Mouse (Mus musculus) lung, postnatal 0 days (tissue): ENCODE measurements around the gene Runx2. TPM values are rescaled to one million over a fixed set of nuclear protein-coding genes. Genes with fewer than 3 reads are reported as not detected.
A peak's percentile ranks its signal among the peaks of the same experiment; 100 is the strongest.

Experiments
- ATAC-seq: fragments of 200-750 bp; cut with Nextera tagmentation; 2 replicates; pipeline ENCODE4 v1.8.0; 2017; ENCODE audit warnings: moderate library complexity
- DNase-seq: peaks from one replicate; pipeline ENCODE4 v3.0.0-alpha.2; 2016; ENCODE audit warnings: low spot score
- H3K27ac ChIP-seq: fragments of 300-500 bp; sonication (generic); 2 replicates; pipeline ENCODE4 v1.5.1; 2014; ENCODE audit warnings: antibody characterized with exemption, mild to moderate bottlenecking, low read length, mixed read lengths
- H3K27me3 ChIP-seq: fragments of 300-500 bp; sonication (generic); replicated peaks from 2 replicates; pipeline ENCODE4 v1.6.1; 2014; ENCODE audit warnings: low read length, mixed read lengths; ENCODE audit not compliant: insufficient read depth
- H3K36me3 ChIP-seq: fragments of 300-500 bp; sonication (generic); 2 replicates; pipeline ENCODE4 v1.6.1; 2014; ENCODE audit warnings: low read length, mixed read lengths; ENCODE audit not compliant: insufficient read depth
- H3K4me1 ChIP-seq: fragments of 300-500 bp; sonication (generic); 2 replicates; pipeline ENCODE4 v1.6.1; 2014; ENCODE audit warnings: antibody characterized with exemption, low read depth, low read length, mixed read lengths; ENCODE audit not compliant: insufficient read depth
- H3K4me2 ChIP-seq: fragments of 300-500 bp; sonication (generic); replicated peaks from 2 replicates; pipeline ENCODE4 v1.6.1; 2014; ENCODE audit warnings: low read depth, mild to moderate bottlenecking, low read length, moderate library complexity, mixed read lengths
- H3K4me3 ChIP-seq: fragments of 300-500 bp; sonication (generic); 2 replicates; pipeline ENCODE4 v1.5.1; 2014; ENCODE audit warnings: low read depth, low read length
- H3K9ac ChIP-seq: fragments of 300-500 bp; sonication (generic); replicated peaks from 2 replicates; pipeline ENCODE4 v1.6.1; 2014; ENCODE audit warnings: low read depth, mild to moderate bottlenecking
- H3K9me3 ChIP-seq: fragments of 300-500 bp; sonication (generic); 2 replicates; pipeline ENCODE4 v1.6.1; 2016; ENCODE audit warnings: low read length, mixed read lengths
- CTCF ChIP-seq: IDR thresholded peaks from 2 replicates; pipeline ENCODE4 v1.5.1; 2016; ENCODE audit warnings: antibody characterized with exemption, mild to moderate bottlenecking
- EP300 ChIP-seq: IDR thresholded peaks from 2 replicates; pipeline ENCODE4 v1.6.1; 2016; ENCODE audit warnings: antibody characterized with exemption, mild to moderate bottlenecking, control low read depth
- WGBS: fragments of 180-500 bp; shearing (Covaris S2); extraction: QIAGEN DNeasy Blood & Tissue Kit; methylation state at CpG from one replicate; pipeline ENCODE4 v1.1.7; 2014; 5-methylcytosine and 5-hydroxymethylcytosine counted together
- polyA plus RNA-seq: library from polyadenylated mRNA; unstranded; fragments of >200 nt; fragmentation: Nextera tagmentation; extraction: Ambion mirVana; gene quantifications from 2 replicates; pipeline ENCODE4 v1.2.1, GENCODE M21; 2015

The Runx2 gene
- polyA plus RNA-seq, 1 experiment from 2014 or later = 1.1 TPM

DNA sequence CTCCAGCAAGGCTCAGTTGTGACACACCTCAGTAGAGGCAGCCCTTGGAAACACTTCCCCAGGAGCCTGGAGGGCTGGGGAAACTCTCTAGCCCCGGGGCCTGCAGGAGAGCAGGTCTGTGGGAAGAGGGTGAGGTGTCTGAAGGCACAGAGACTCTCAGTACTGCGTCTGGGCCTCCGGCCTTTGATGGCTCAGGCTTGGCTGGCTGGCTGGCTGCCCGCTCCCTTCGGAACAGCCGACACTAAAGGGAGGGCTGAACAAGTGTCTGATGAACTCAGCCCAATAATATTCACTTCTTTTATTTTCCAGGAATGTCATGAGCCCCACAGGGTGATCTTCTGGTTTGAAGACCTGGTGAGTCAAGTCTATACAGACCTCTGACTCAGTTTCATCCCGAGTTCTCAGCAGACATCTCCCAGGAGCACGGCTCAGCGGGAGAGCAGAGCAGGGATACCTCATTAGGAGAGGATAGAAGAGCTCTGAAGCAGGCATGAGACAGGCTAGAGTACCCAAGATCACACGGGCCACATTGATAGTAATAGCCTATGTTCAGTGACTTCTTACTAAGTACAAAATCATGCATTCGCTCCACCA lies 314.2 kb downstream of the Runx2 start:
- Histone ChIP-seq H3K27me3 (no peaks in the 10 kb centered on the region), H3K36me3 (no peaks in the 10 kb centered on the region), H3K9ac (no peak overlapping the region), H3K27ac (no peak overlapping the region), H3K4me1 (no peaks in the 10 kb centered on the region), H3K4me3 (no peak overlapping the region), H3K9me3 (no peaks in the 10 kb centered on the region), H3K4me2 (no peak overlapping the region)
- ATAC-seq (0 out of 2 replicates have a peak, but pooled peaks have one; percentile 14), DNase-seq (no peak)
- WGBS = 65% methylated on average over 11 of the region's 11 CpGs
- TF ChIP-seq CTCF (no peak), EP300 (no peak)

GRCm38 (mm10) chr17:44490164-44490794 lies 324.3 kb downstream of the Runx2 start:
- no peak for ATAC-seq
- H3K4me1 ChIP-seq = no peaks in the 10 kb centered on the region
- TF ChIP-seq CTCF (no peak), EP300 (no peak)
- H3K27ac ChIP-seq = no peak overlapping the region
- no peak overlapping the region for H3K4me3 ChIP-seq
- 23% methylated on average over 11 of the region's 11 CpGs for WGBS
- H3K9me3 ChIP-seq = no peaks in the 10 kb centered on the region
- no peak overlapping the region for H3K4me2 ChIP-seq
- H3K9ac ChIP-seq = no peak overlapping the region
- H3K27me3 ChIP-seq = no peaks in the 10 kb centered on the region
- no peak for DNase-seq
- H3K36me3 ChIP-seq = no peaks in the 10 kb centered on the region

DNA sequence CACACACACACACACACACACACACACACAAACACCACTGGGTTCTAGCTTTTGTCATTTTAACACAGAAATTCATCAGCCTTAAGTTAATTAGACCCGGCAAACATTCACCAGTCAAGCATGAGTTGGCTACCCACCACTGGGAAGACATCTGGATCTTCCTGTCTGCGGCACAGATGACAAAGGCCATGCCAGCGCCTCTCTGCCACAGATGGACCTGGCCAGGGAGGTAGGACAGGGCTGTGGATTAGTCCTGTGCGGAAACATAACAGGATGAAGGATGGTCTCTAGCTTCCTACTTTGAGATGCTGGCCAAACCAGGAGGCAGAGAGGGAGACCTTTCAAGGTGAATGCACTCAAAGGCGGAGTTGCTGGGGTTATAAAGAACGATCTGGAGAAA lies 325.3 kb downstream of the Runx2 start:
- Histone ChIP-seq H3K36me3 (no peaks in the 10 kb centered on the region), H3K4me1 (no peaks in the 10 kb centered on the region), H3K27ac (no peak overlapping the region), H3K9ac (no peak overlapping the region), H3K27me3 (no peaks in the 10 kb centered on the region), H3K4me2 (no peak overlapping the region), H3K9me3 (no peaks in the 10 kb centered on the region), H3K4me3 (no peak overlapping the region)
- no peak for DNase-seq
- 78% methylated on average over 6 of the region's 6 CpGs for WGBS
- no peak for ATAC-seq
- TF ChIP-seq EP300 (no peak), CTCF (no peak)

- DNase-seq = no peak
- 84% methylated on average over 10 of the region's 10 CpGs for WGBS
- H3K9me3 ChIP-seq = no peaks in the 10 kb centered on the region
- no peaks in the 10 kb centered on the region for H3K4me1 ChIP-seq
- H3K4me3 ChIP-seq = no peak overlapping the region
- no peaks in the 10 kb centered on the region for H3K36me3 ChIP-seq
- H3K27ac ChIP-seq = no peak overlapping the region
- TF ChIP-seq EP300 (no peak), CTCF (no peak)
- no peak for ATAC-seq
- no peak overlapping the region for H3K4me2 ChIP-seq
- H3K9ac ChIP-seq = no peak overlapping the region
- H3K27me3 ChIP-seq = no peaks in the 10 kb centered on the region
These were observed 326.9 kb downstream of the Runx2 start for GRCm38 (mm10) chr17:44487514-44488244.

- TF ChIP-seq CTCF = no peak
- no peak for TF ChIP-seq EP300
- no peak for DNase-seq
- Histone ChIP-seq H3K4me3 (no peak overlapping the region), H3K4me2 (no peak overlapping the region), H3K4me1 (no peaks in the 10 kb centered on the region), H3K9ac (no peak overlapping the region), H3K27ac (no peak overlapping the region), H3K36me3 (no peaks in the 10 kb centered on the region), H3K27me3 (no peaks in the 10 kb centered on the region), H3K9me3 (no peaks in the 10 kb centered on the region)
- 69% methylated on average over 5 of the region's 5 CpGs for WGBS
- ATAC-seq = no peak
These were observed 329.3 kb downstream of the Runx2 start for GRCm38 (mm10) chr17:44485337-44485736.

- Histone ChIP-seq H3K4me2 (no peak overlapping the region), H3K4me3 (no peak overlapping the region), H3K4me1 (no peaks in the 10 kb centered on the region), H3K9ac (no peak overlapping the region), H3K27ac (no peak overlapping the region), H3K9me3 (no peaks in the 10 kb centered on the region), H3K27me3 (no peaks in the 10 kb centered on the region), H3K36me3 (no peaks in the 10 kb centered on the region)
- WGBS = 39% methylated on average over 5 of the region's 5 CpGs
- DNase-seq (no peak), ATAC-seq (no peak)
- TF ChIP-seq CTCF = no peak
- TF ChIP-seq EP300 = no peak
These were observed 334.7 kb downstream of the Runx2 start for GRCm38 (mm10) chr17:44479918-44480317.
